Mouse (Mus musculus) CH12.LX (cell line): ENCODE data around the gene Gm10142.

Experiments used
- EP300 ChIP-seq: IDR thresholded peaks from 2 replicates; pipeline ENCODE4 v1.6.1; 2011; ENCODE audit warnings: low read length, improper control_type of control experiment
- HCFC1 ChIP-seq: IDR thresholded peaks from 2 replicates; pipeline ENCODE4 v1.6.1; 2012; ENCODE audit warnings: low read depth, mild to moderate bottlenecking, inconsistent platforms, low read length, improper control_type of control experiment
- POLR2AphosphoS2 ChIP-seq: IDR thresholded peaks from 2 replicates; pipeline ENCODE4 v1.6.1; 2011; ENCODE audit warnings: low read depth, low read length, improper control_type of control experiment

GRCm38 (mm10) chr10:77706326-77706725 is 9.3 kb upstream of the Gm10142 start, which contains the start of gene Gm10272:
- no peak for TF ChIP-seq HCFC1
- TF ChIP-seq POLR2AphosphoS2: no peak
- TF ChIP-seq EP300: no peak
